29 mouse cellular contexts compared by ENCODE assay signal in genomic region chr3:102212336-102212735, GRCm38 (mm10). TPM values are rescaled to one million over a fixed set of nuclear protein-coding genes. Genes with fewer than 3 reads are reported as not detected.
DNase-seq lines count a peak whose midpoint lies in the region; ATAC-seq lines count a peak whose summit lies in the region.
"Had no signal": no experiment of that assay in that cellular context is flagged by ENCODE, and none has a peak within 500 bp of the region (broad histone marks: within the 10 kb centered on the region; RNA-seq: fewer than 3 reads in every experiment).

No protein-coding gene starts in this region.

- WGBS in forebrain, embryonic 11.5 days: 85% methylated on average over 15 of the region's 15 CpGs
- WGBS in forebrain, embryonic 12.5 days: 89% methylated on average over 15 of the region's 15 CpGs
- 89% methylated on average over 15 of the region's 15 CpGs for WGBS in neural tube, embryonic 15.5 days

- H3K36me3 ChIP-seq in forebrain, embryonic 11.5 days (ENCODE audit: control insufficient read depth, insufficient read depth, low read length): no peaks in the 10 kb centered on the region
- H3K36me3 ChIP-seq in forebrain, embryonic 12.5 days (replicated peaks): no peaks in the 10 kb centered on the region
- no peaks in the 10 kb centered on the region for H3K36me3 ChIP-seq in neural tube, embryonic 15.5 days
- H3K36me3 ChIP-seq: embryonic facial prominence, embryonic 13.5 days; G1E; heart, embryonic 12.5 days; heart, embryonic 15.5 days had no signal

- no peaks in the 10 kb centered on the region for H3K9me3 ChIP-seq in forebrain, embryonic 11.5 days (ENCODE audit: control insufficient read depth, low read length)
- no peaks in the 10 kb centered on the region for H3K9me3 ChIP-seq in forebrain, embryonic 12.5 days
- H3K9me3 ChIP-seq in neural tube, embryonic 15.5 days (replicated peaks): no peaks in the 10 kb centered on the region
- H3K9me3 ChIP-seq: embryonic facial prominence, embryonic 13.5 days; G1E had no signal

- no peak for ATAC-seq in forebrain, embryonic 11.5 days (replicated peaks; ENCODE audit: low FRiP score)
- no peak for ATAC-seq in forebrain, embryonic 12.5 days (ENCODE audit: low FRiP score)
- no peak for ATAC-seq in neural tube, embryonic 15.5 days (ENCODE audit: low FRiP score)
- 0 out of 2 replicates have a peak, but pooled peaks have one; percentile 41 for ATAC-seq in megakaryocyte-erythroid progenitor cell, adult 5-6 weeks (replicated peaks; ENCODE audit: low FRiP score, low TSS enrichment, poor library complexity, severe bottlenecking)
- ATAC-seq: forebrain, embryonic 14.5 days; forebrain, postnatal 0 days; hindbrain, postnatal 0 days; inflammation-experienced regulatory T-cells, adult 6 months; intestine, embryonic 16.5 days; Patski had no signal

- no peaks in the 10 kb centered on the region for H3K4me1 ChIP-seq in forebrain, embryonic 11.5 days (replicated peaks; ENCODE audit: control insufficient read depth, insufficient read depth, low read length)
- H3K4me1 ChIP-seq in forebrain, embryonic 12.5 days: no peaks in the 10 kb centered on the region
- no peaks in the 10 kb centered on the region for H3K4me1 ChIP-seq in neural tube, embryonic 15.5 days
- H3K4me1 ChIP-seq: embryonic facial prominence, embryonic 13.5 days; heart, embryonic 15.5 days had no signal

- peak; percentile 40 for DNase-seq in forebrain, embryonic 11.5 days (ENCODE audit: low spot score)
- peak; percentile 10 for DNase-seq in neural tube, embryonic 10.5 days (ENCODE audit: extremely low spot score, low spot score)
- no peak for DNase-seq in right cerebral cortex, postnatal 4 days
- DNase-seq: adrenal gland, adult 2 months; adrenal gland, postnatal 14 days; cerebellum, adult 11 months; cerebellum, adult 2 months; cerebellum, adult 9-11 months; cerebellum, postnatal 25 days; forebrain, postnatal 0 days; gastrocnemius, adult 2 months; gastrocnemius, postnatal 14 days; heart, adult 2 months; heart, postnatal 10 days; heart, postnatal 4 days had no signal

- no peak overlapping the region for H3K4me3 ChIP-seq in forebrain, embryonic 11.5 days (ENCODE audit: low read depth, low read length)
- H3K4me3 ChIP-seq in forebrain, embryonic 12.5 days (replicated peaks): no peak overlapping the region
- no peak overlapping the region for H3K4me3 ChIP-seq in neural tube, embryonic 15.5 days (replicated peaks)
- H3K4me3 ChIP-seq: embryonic facial prominence, embryonic 13.5 days; erythroblast, embryonic 14.5 days; gastrocnemius, adult 2 months; heart, adult 2 months; heart, embryonic 12.5 days; heart, embryonic 15.5 days had no signal

- no peak overlapping the region for H3K9ac ChIP-seq in forebrain, embryonic 11.5 days (ENCODE audit: low read length)
- H3K9ac ChIP-seq in forebrain, embryonic 12.5 days: no peak overlapping the region
- no peak overlapping the region for H3K9ac ChIP-seq in neural tube, embryonic 15.5 days (replicated peaks)
- H3K9ac ChIP-seq: embryonic facial prominence, embryonic 13.5 days; forebrain, postnatal 0 days; heart, embryonic 12.5 days; heart, embryonic 15.5 days; hindbrain, embryonic 14.5 days had no signal

- H3K27ac ChIP-seq in forebrain, embryonic 11.5 days (ENCODE audit: low read depth, low read length): no peak overlapping the region
- no peak overlapping the region for H3K27ac ChIP-seq in forebrain, embryonic 12.5 days
- H3K27ac ChIP-seq in neural tube, embryonic 15.5 days (replicated peaks): no peak overlapping the region
- H3K27ac ChIP-seq: embryonic facial prominence, embryonic 13.5 days; gastrocnemius, adult 2 months; heart, adult 2 months; heart, embryonic 15.5 days; hindbrain, embryonic 14.5 days; hindbrain, postnatal 0 days had no signal

- no peak overlapping the region for H3K4me2 ChIP-seq in forebrain, embryonic 11.5 days (ENCODE audit: low read depth, low read length, severe bottlenecking)
- H3K4me2 ChIP-seq in forebrain, embryonic 12.5 days: no peak overlapping the region
- H3K4me2 ChIP-seq in neural tube, embryonic 15.5 days: no peak overlapping the region
- H3K4me2 ChIP-seq: embryonic facial prominence, embryonic 13.5 days; heart, embryonic 12.5 days; heart, embryonic 15.5 days; hindbrain, embryonic 14.5 days had no signal

- H3K27me3 ChIP-seq in forebrain, embryonic 11.5 days (ENCODE audit: control insufficient read depth, insufficient read depth, low read length): no peaks in the 10 kb centered on the region
- H3K27me3 ChIP-seq in forebrain, embryonic 12.5 days: peaks cover 11% of the 10 kb centered on the region
- 0 out of 2 replicates have a peak, but pooled peaks cover 2% of the 10 kb centered on the region for H3K27me3 ChIP-seq in neural tube, embryonic 15.5 days (replicated peaks)
- H3K27me3 ChIP-seq: embryonic facial prominence, embryonic 13.5 days; heart, embryonic 12.5 days; heart, embryonic 15.5 days; Patski had no signal

RNA-seq across cellular contexts. Expression of gene Vangl1, which starts 7.8 kb away (rescaled TPM):
- polyA plus RNA-seq in forebrain, embryonic 11.5 days (2014; fragmentation: Nextera tagmentation; extraction: Ambion mirVana): 7.3 and 8.1 TPM in 2 replicates
- polyA plus RNA-seq in forebrain, embryonic 12.5 days (2016; fragmentation: Nextera tagmentation; extraction: Ambion mirVana): 4.3 and 5.8 TPM in 2 replicates
- 9.0 and 11.8 TPM in 2 replicates for polyA plus RNA-seq in neural tube, embryonic 15.5 days (2015; fragmentation: Nextera tagmentation; extraction: Ambion mirVana)
- 3.3 and 3.4 TPM in 2 replicates for total RNA-seq in megakaryocyte-erythroid progenitor cell, adult 5-6 weeks (2014; fragmentation: Nextera tagmentation)
- total RNA-seq in megakaryocyte-erythroid progenitor cell, adult 5-6 weeks (2017): 1.5 and 6.1 TPM in 2 replicates
